ENCODE assay signal across 8 mouse cellular contexts in genomic region chrX:42153056-42153455, GRCm38 (mm10). TPM values are rescaled to one million over a fixed set of nuclear protein-coding genes. Genes with fewer than 3 reads are reported as not detected.
DNase-seq lines count a peak whose midpoint lies in the region; ATAC-seq and TF ChIP-seq lines count a peak whose summit lies in the region.

No protein-coding gene starts in this region.

- no peak for TF ChIP-seq CTCF in kidney, postnatal 0 days (IDR thresholded peaks at IDR 0.05; ENCODE audit: low read depth)

- peak overlapping the region; percentile 59 for H3K4me2 ChIP-seq in kidney, postnatal 0 days (ENCODE audit: low read length)
- H3K4me2 ChIP-seq in embryonic facial prominence, embryonic 14.5 days (ENCODE audit: low read depth, low read length) = peak overlapping the region; percentile 59

- no peaks in the 10 kb centered on the region for H3K27me3 ChIP-seq in kidney, postnatal 0 days (ENCODE audit: insufficient read depth, low read length)
- H3K27me3 ChIP-seq in embryonic facial prominence, embryonic 14.5 days (replicated peaks; ENCODE audit: control insufficient read depth, insufficient read depth, low read length) = no peaks in the 10 kb centered on the region
- no peaks in the 10 kb centered on the region for H3K27me3 ChIP-seq in limb, embryonic 10.5 days (ENCODE audit: low read depth, poor library complexity, severe bottlenecking)

- H3K4me1 ChIP-seq in kidney, postnatal 0 days (replicated peaks; ENCODE audit: insufficient read depth, low read length) = no peaks in the 10 kb centered on the region
- H3K4me1 ChIP-seq in embryonic facial prominence, embryonic 14.5 days (ENCODE audit: control insufficient read depth, insufficient read depth, low read length) = no peaks in the 10 kb centered on the region
- H3K4me1 ChIP-seq in limb, embryonic 10.5 days = 0 out of 2 replicates have a peak, but pooled peaks cover 5% of the 10 kb centered on the region

- DNase-seq in kidney, postnatal 0 days (ENCODE audit: low spot score) = peak; percentile 49
- no peak for DNase-seq in kidney, postnatal 36 days
- DNase-seq in embryonic facial prominence, embryonic 14.5 days (ENCODE audit: low spot score) = no peak
- DNase-seq in limb, embryonic 10.5 days (ENCODE audit: low spot score) = no peak
- DNase-seq in naive thymus-derived CD4-positive, alpha-beta T cell, adult 2 months (ENCODE audit: low read depth) = peak; percentile 28
- no peak for DNase-seq in adrenal gland, adult 18-20 months (ENCODE audit: low spot score in 2 of 2)
- no peak for DNase-seq in frontal cortex, postnatal 25 days (ENCODE audit: low spot score in 2 of 2)
- DNase-seq in T-cell, adult 2 months (ENCODE audit: low spot score) = no peak

- H3K9me3 ChIP-seq in kidney, postnatal 0 days (replicated peaks; ENCODE audit: low read length) = no peaks in the 10 kb centered on the region
- no peaks in the 10 kb centered on the region for H3K9me3 ChIP-seq in embryonic facial prominence, embryonic 14.5 days (ENCODE audit: control insufficient read depth, low read length)
- H3K9me3 ChIP-seq in limb, embryonic 10.5 days (replicated peaks) = no peaks in the 10 kb centered on the region

- no peak overlapping the region for H3K27ac ChIP-seq in kidney, postnatal 0 days
- no peak overlapping the region for H3K27ac ChIP-seq in embryonic facial prominence, embryonic 14.5 days (replicated peaks; ENCODE audit: low read depth, low read length)
- H3K27ac ChIP-seq in limb, embryonic 10.5 days = no peak overlapping the region

- H3K36me3 ChIP-seq in kidney, postnatal 0 days (ENCODE audit: insufficient read depth, low read length) = no peaks in the 10 kb centered on the region
- no peaks in the 10 kb centered on the region for H3K36me3 ChIP-seq in embryonic facial prominence, embryonic 14.5 days (ENCODE audit: control insufficient read depth, insufficient read depth, low read length)
- no peaks in the 10 kb centered on the region for H3K36me3 ChIP-seq in limb, embryonic 10.5 days

- H3K9ac ChIP-seq in kidney, postnatal 0 days (ENCODE audit: low read depth, low read length) = no peak overlapping the region
- 0 out of 2 replicates have a peak overlapping the region, but pooled peaks have one; percentile 30 for H3K9ac ChIP-seq in embryonic facial prominence, embryonic 14.5 days (ENCODE audit: low read depth, low read length)

- no peak for ATAC-seq in kidney, postnatal 0 days (replicated peaks; ENCODE audit: low FRiP score, low read depth)
- ATAC-seq in embryonic facial prominence, embryonic 14.5 days (ENCODE audit: low read depth) = no peak

- WGBS in kidney, postnatal 0 days = 21% methylated on average over 4 of the region's 4 CpGs
- WGBS in embryonic facial prominence, embryonic 14.5 days = 23% methylated on average over 4 of the region's 4 CpGs
- 25% methylated on average over 4 of the region's 4 CpGs for WGBS in limb, embryonic 10.5 days

- H3K4me3 ChIP-seq in kidney, postnatal 0 days (replicated peaks; ENCODE audit: low read depth, low read length) = peak overlapping the region; percentile 50
- peak overlapping the region; percentile 47 for H3K4me3 ChIP-seq in embryonic facial prominence, embryonic 14.5 days (ENCODE audit: low read depth, low read length)
- peak overlapping the region; percentile 68 for H3K4me3 ChIP-seq in limb, embryonic 10.5 days

RNA-seq across cellular contexts. Expression of gene Stag2, which starts 3.9 kb away (rescaled TPM):
- 31.1 and 35.0 TPM in 2 replicates for polyA plus RNA-seq in kidney, postnatal 0 days (2015; fragmentation: Nextera tagmentation; extraction: Ambion mirVana)
- 54.2 and 56.2 TPM in 2 replicates for polyA plus RNA-seq in embryonic facial prominence, embryonic 14.5 days (2014; fragmentation: Nextera tagmentation; extraction: Ambion mirVana)
- 38.8 and 47.1 TPM in 2 replicates for polyA plus RNA-seq in limb, embryonic 10.5 days (2016; fragmentation: Nextera tagmentation; extraction: Ambion mirVana)
- total RNA-seq in adrenal gland, adult 18-20 months (2021) = 10 to 100 TPM; 65.4 to 69.7 TPM

Comparison
In these comparisons a context has a peak if more than half of its experiments do, and no peak if none do; other contexts are left out.
1. DNase-seq: peak in kidney, postnatal 0 days (single experiment) and naive thymus-derived CD4-positive, alpha-beta T cell, adult 2 months (single experiment); none in kidney, postnatal 36 days (0 of 2), embryonic facial prominence, embryonic 14.5 days (single experiment), limb, embryonic 10.5 days (single experiment), adrenal gland, adult 18-20 months (0 of 2), frontal cortex, postnatal 25 days (0 of 2) and T-cell, adult 2 months (single experiment).
2. Peak in every context shown above with its lines, with median percentiles within 50 percentile points of each other: H3K4me3 ChIP-seq.